Mouse (Mus musculus) heart, postnatal 10 days (tissue): ENCODE measurements around the gene Cacnb4. TPM values are rescaled to one million over a fixed set of nuclear protein-coding genes. Genes with fewer than 3 reads are reported as not detected.

Source experiments
- DNase-seq, 2 experiments: peaks; one replicate each; pipeline ENCODE4 v3.0.0; 2021
- intact Hi-C: fragments of 180-260 bp; cut with DNase I; formaldehyde crosslinking; loops from one replicate; pipeline ENCODE4 v1.15.1; 2025
- total RNA-seq, 2 experiments: library from RNA; stranded (reverse); gene quantifications; 2 replicates each; pipeline ENCODE4 v1.2.3; 2021

Cacnb4 gene
- total RNA-seq, 2 experiments from 2014 or later: 0.74 to 0.96 TPM

DNA sequence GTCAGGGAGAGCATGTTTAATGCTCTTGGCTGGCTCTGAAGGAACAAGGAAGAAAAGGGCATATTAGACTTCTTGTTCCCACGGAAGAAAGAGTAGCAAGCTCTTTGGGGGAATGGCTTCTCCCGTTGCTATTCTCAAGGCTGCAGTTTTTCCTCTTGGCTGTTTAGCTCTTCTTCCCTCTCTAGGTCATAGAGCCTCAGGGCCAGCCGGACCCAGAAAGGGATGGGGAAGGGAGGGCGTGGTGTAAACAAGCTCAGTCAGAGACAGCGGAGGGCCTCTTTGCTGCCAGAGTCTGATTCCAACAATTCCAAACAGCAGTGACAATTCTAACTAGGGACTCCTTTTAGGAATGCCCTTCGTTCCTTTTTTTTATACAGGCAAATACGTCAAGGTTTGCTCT, 290.6 kb downstream of the Cacnb4 start:
- intact Hi-C loops: no loop called here
- DNase-seq: peak; percentile 23 to 39

DNA sequence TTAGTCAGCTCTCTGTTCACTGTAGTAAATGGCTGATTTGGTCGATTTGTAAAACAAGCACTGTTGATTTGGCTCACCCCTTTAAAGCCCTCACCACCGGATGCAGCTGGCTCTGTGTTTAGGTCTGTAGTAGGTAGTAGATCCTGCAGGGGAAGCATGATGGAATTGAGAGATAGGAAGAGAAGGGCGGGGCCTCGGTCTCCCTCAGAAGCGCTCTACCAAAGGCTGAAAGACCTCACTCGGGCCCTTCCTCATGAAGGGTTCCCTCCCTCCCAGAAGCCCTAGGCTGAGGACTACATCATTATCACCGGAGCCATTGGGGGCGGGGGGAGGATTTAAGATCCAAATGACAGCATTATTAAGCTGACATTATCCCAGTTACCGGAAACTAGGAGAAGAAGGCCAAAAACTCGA, 297.8 kb downstream of the Cacnb4 start:
- no peak for DNase-seq
- intact Hi-C loops: no loop called here

DNA sequence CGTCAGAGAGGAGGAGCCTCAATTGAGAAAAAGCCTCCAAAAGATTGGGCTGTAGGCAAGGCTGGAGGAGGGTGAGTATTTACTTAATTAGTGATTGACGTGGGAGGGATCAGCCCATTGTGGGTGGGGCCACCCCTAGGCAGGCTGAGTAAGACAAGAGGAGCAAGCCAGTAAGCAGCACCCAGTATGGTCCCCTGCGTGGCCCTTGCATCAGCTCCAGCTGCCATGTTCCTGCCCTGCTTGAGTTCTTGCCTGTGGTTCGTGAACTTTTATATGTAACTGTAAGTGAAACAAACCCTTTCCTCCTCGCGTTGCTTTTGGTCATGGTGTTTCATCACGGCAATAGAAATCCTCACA, 298.2 kb downstream of the Cacnb4 start, which contains the start of gene Neb:
TSS of gene Neb (minus strand) at position 27 of the 357 bp plus-strand sequence.
- intact Hi-C loops: no loop called here

More for the DNA sequence above, 298.2 kb downstream of the Cacnb4 start, which contains the start of gene Neb:
- peak in 1 of 2 experiments; percentile 15 for DNase-seq

Other genes with a start within 250 kb of the Cacnb4 start
- 10 to 100 TPM; 27.5 to 31.6 TPM for gene Stam2, start 65.5 kb upstream of the Cacnb4 start, total RNA-seq
- 1 to 10 TPM; 7.5 to 7.8 TPM for gene Fmnl2, start 181.0 kb upstream of the Cacnb4 start, total RNA-seq